Mouse (Mus musculus): ENCODE data around the gene Pde4d. TPM values are rescaled to one million over a fixed set of nuclear protein-coding genes. Genes with fewer than 3 reads are reported as not detected.

The Pde4d gene
- polyA plus RNA-seq, 1 experiment from 2014 or later = 14.6 TPM

- Histone ChIP-seq H3K27me3 (ENCODE audit: control insufficient read depth, insufficient read depth, low read length) (no peaks in the 10 kb centered on the region), H3K9ac (replicated peaks; ENCODE audit: low read length) (no peak overlapping the region), H3K4me2 (ENCODE audit: low read depth, low read length) (no peak overlapping the region), H3K4me3 (ENCODE audit: low read depth, low read length) (no peak overlapping the region), H3K36me3 (replicated peaks; ENCODE audit: control insufficient read depth, insufficient read depth, low read depth, low read length) (no peaks in the 10 kb centered on the region), H3K27ac (replicated peaks; ENCODE audit: low read depth, low read length) (no peak overlapping the region), H3K9me3 (replicated peaks; ENCODE audit: control insufficient read depth, low read length) (no peaks in the 10 kb centered on the region), H3K4me1 (ENCODE audit: control insufficient read depth, insufficient read depth, low read length) (no peaks in the 10 kb centered on the region)
- ATAC-seq (replicated peaks; ENCODE audit: insufficient number of reproducible peaks, low FRiP score, low TSS enrichment, low read depth) (no peak), DNase-seq (ENCODE audit: low spot score) (no peak)
- WGBS = 92% methylated on average over 2 of the region's 2 CpGs
These were observed 1161.0 kb downstream of the Pde4d start for GRCm38 (mm10) chr13:109610772-109611171.

GRCm38 (mm10) chr13:109615213-109615784, 1165.6 kb downstream of the Pde4d start:
- DNase-seq (ENCODE audit: low spot score) (no peak), ATAC-seq (replicated peaks; ENCODE audit: insufficient number of reproducible peaks, low FRiP score, low TSS enrichment, low read depth) (no peak)
- Histone ChIP-seq H3K27me3 (ENCODE audit: control insufficient read depth, insufficient read depth, low read length) (no peaks in the 10 kb centered on the region), H3K4me3 (ENCODE audit: low read depth, low read length) (no peak overlapping the region), H3K4me2 (ENCODE audit: low read depth, low read length) (no peak overlapping the region), H3K36me3 (replicated peaks; ENCODE audit: control insufficient read depth, insufficient read depth, low read depth, low read length) (no peaks in the 10 kb centered on the region), H3K4me1 (ENCODE audit: control insufficient read depth, insufficient read depth, low read length) (no peaks in the 10 kb centered on the region), H3K27ac (replicated peaks; ENCODE audit: low read depth, low read length) (no peak overlapping the region), H3K9me3 (replicated peaks; ENCODE audit: control insufficient read depth, low read length) (no peaks in the 10 kb centered on the region), H3K9ac (replicated peaks; ENCODE audit: low read length) (no peak overlapping the region)
- WGBS = 63% methylated on average over 8 of the region's 8 CpGs

GRCm38 (mm10) chr13:109615785-109616281, 1166.1 kb downstream of the Pde4d start:
- 12% methylated on average over 7 of the region's 7 CpGs for WGBS
- H3K4me2 ChIP-seq (ENCODE audit: low read depth, low read length) = no peak overlapping the region
- no peaks in the 10 kb centered on the region for H3K4me1 ChIP-seq (ENCODE audit: control insufficient read depth, insufficient read depth, low read length)
- no peaks in the 10 kb centered on the region for H3K9me3 ChIP-seq (replicated peaks; ENCODE audit: control insufficient read depth, low read length)
- no peak overlapping the region for H3K27ac ChIP-seq (replicated peaks; ENCODE audit: low read depth, low read length)
- H3K4me3 ChIP-seq (ENCODE audit: low read depth, low read length) = no peak overlapping the region
- no peak overlapping the region for H3K9ac ChIP-seq (replicated peaks; ENCODE audit: low read length)
- H3K36me3 ChIP-seq (replicated peaks; ENCODE audit: control insufficient read depth, insufficient read depth, low read depth, low read length) = no peaks in the 10 kb centered on the region
- ATAC-seq (replicated peaks; ENCODE audit: insufficient number of reproducible peaks, low FRiP score, low TSS enrichment, low read depth) (no peak), DNase-seq (ENCODE audit: low spot score) (peak; percentile 78)
- no peaks in the 10 kb centered on the region for H3K27me3 ChIP-seq (ENCODE audit: control insufficient read depth, insufficient read depth, low read length)

- Histone ChIP-seq H3K4me1 (ENCODE audit: control insufficient read depth, insufficient read depth, low read length) (no peaks in the 10 kb centered on the region), H3K9ac (replicated peaks; ENCODE audit: low read length) (no peak overlapping the region), H3K9me3 (replicated peaks; ENCODE audit: control insufficient read depth, low read length) (no peaks in the 10 kb centered on the region), H3K36me3 (replicated peaks; ENCODE audit: control insufficient read depth, insufficient read depth, low read depth, low read length) (no peaks in the 10 kb centered on the region), H3K27ac (replicated peaks; ENCODE audit: low read depth, low read length) (no peak overlapping the region), H3K4me2 (ENCODE audit: low read depth, low read length) (no peak overlapping the region), H3K4me3 (ENCODE audit: low read depth, low read length) (no peak overlapping the region), H3K27me3 (ENCODE audit: control insufficient read depth, insufficient read depth, low read length) (no peaks in the 10 kb centered on the region)
- no peak for ATAC-seq (replicated peaks; ENCODE audit: insufficient number of reproducible peaks, low FRiP score, low TSS enrichment, low read depth)
- 76% methylated on average over 2 of the region's 2 CpGs for WGBS
- no peak for DNase-seq (ENCODE audit: low spot score)
These were observed 1169.5 kb downstream of the Pde4d start for GRCm38 (mm10) chr13:109619158-109619657.

GRCm38 (mm10) chr13:109622207-109622606, 1172.5 kb downstream of the Pde4d start:
- H3K4me1 ChIP-seq (ENCODE audit: control insufficient read depth, insufficient read depth, low read length) = no peaks in the 10 kb centered on the region
- no peak overlapping the region for H3K27ac ChIP-seq (replicated peaks; ENCODE audit: low read depth, low read length)
- no peaks in the 10 kb centered on the region for H3K27me3 ChIP-seq (ENCODE audit: control insufficient read depth, insufficient read depth, low read length)
- no peak overlapping the region for H3K4me2 ChIP-seq (ENCODE audit: low read depth, low read length)
- no peaks in the 10 kb centered on the region for H3K9me3 ChIP-seq (replicated peaks; ENCODE audit: control insufficient read depth, low read length)
- 68% methylated on average over 5 of the region's 5 CpGs for WGBS
- no peaks in the 10 kb centered on the region for H3K36me3 ChIP-seq (replicated peaks; ENCODE audit: control insufficient read depth, insufficient read depth, low read depth, low read length)
- no peak overlapping the region for H3K4me3 ChIP-seq (ENCODE audit: low read depth, low read length)
- H3K9ac ChIP-seq (replicated peaks; ENCODE audit: low read length) = no peak overlapping the region
- no peak for DNase-seq (ENCODE audit: low spot score)
- ATAC-seq (replicated peaks; ENCODE audit: insufficient number of reproducible peaks, low FRiP score, low TSS enrichment, low read depth) = no peak

- no peak overlapping the region for H3K4me3 ChIP-seq (ENCODE audit: low read depth, low read length)
- H3K4me1 ChIP-seq (ENCODE audit: control insufficient read depth, insufficient read depth, low read length) = no peaks in the 10 kb centered on the region
- H3K27me3 ChIP-seq (ENCODE audit: control insufficient read depth, insufficient read depth, low read length) = no peaks in the 10 kb centered on the region
- H3K9me3 ChIP-seq (replicated peaks; ENCODE audit: control insufficient read depth, low read length) = no peaks in the 10 kb centered on the region
- H3K9ac ChIP-seq (replicated peaks; ENCODE audit: low read length) = no peak overlapping the region
- no peak for DNase-seq (ENCODE audit: low spot score)
- H3K36me3 ChIP-seq (replicated peaks; ENCODE audit: control insufficient read depth, insufficient read depth, low read depth, low read length) = no peaks in the 10 kb centered on the region
- no peak for ATAC-seq (replicated peaks; ENCODE audit: insufficient number of reproducible peaks, low FRiP score, low TSS enrichment, low read depth)
- 79% methylated on average over 2 of the region's 2 CpGs for WGBS
- H3K4me2 ChIP-seq (ENCODE audit: low read depth, low read length) = no peak overlapping the region
- H3K27ac ChIP-seq (replicated peaks; ENCODE audit: low read depth, low read length) = no peak overlapping the region
These were observed 1173.5 kb downstream of the Pde4d start for GRCm38 (mm10) chr13:109623201-109623600.

- Histone ChIP-seq H3K9me3 (replicated peaks; ENCODE audit: control insufficient read depth, low read length) (no peaks in the 10 kb centered on the region), H3K27ac (replicated peaks; ENCODE audit: low read depth, low read length) (no peak overlapping the region), H3K4me2 (ENCODE audit: low read depth, low read length) (no peak overlapping the region), H3K27me3 (ENCODE audit: control insufficient read depth, insufficient read depth, low read length) (no peaks in the 10 kb centered on the region), H3K4me3 (ENCODE audit: low read depth, low read length) (no peak overlapping the region), H3K9ac (replicated peaks; ENCODE audit: low read length) (no peak overlapping the region), H3K4me1 (ENCODE audit: control insufficient read depth, insufficient read depth, low read length) (no peaks in the 10 kb centered on the region), H3K36me3 (replicated peaks; ENCODE audit: control insufficient read depth, insufficient read depth, low read depth, low read length) (no peaks in the 10 kb centered on the region)
- 91% methylated on average over 11 of the region's 11 CpGs for WGBS
- ATAC-seq (replicated peaks; ENCODE audit: insufficient number of reproducible peaks, low FRiP score, low TSS enrichment, low read depth) (no peak), DNase-seq (ENCODE audit: low spot score) (no peak)
These were observed 1175.1 kb downstream of the Pde4d start for GRCm38 (mm10) chr13:109624772-109625349.

GRCm38 (mm10) chr13:109625466-109626129, 1175.8 kb downstream of the Pde4d start:
- Histone ChIP-seq H3K27me3 (ENCODE audit: control insufficient read depth, insufficient read depth, low read length) (no peaks in the 10 kb centered on the region), H3K9ac (replicated peaks; ENCODE audit: low read length) (no peak overlapping the region), H3K4me2 (ENCODE audit: low read depth, low read length) (no peak overlapping the region), H3K36me3 (replicated peaks; ENCODE audit: control insufficient read depth, insufficient read depth, low read depth, low read length) (no peaks in the 10 kb centered on the region), H3K9me3 (replicated peaks; ENCODE audit: control insufficient read depth, low read length) (no peaks in the 10 kb centered on the region), H3K4me3 (ENCODE audit: low read depth, low read length) (no peak overlapping the region), H3K27ac (replicated peaks; ENCODE audit: low read depth, low read length) (no peak overlapping the region), H3K4me1 (ENCODE audit: control insufficient read depth, insufficient read depth, low read length) (no peaks in the 10 kb centered on the region)
- 89% methylated on average over 18 of the region's 18 CpGs for WGBS
- no peak for DNase-seq (ENCODE audit: low spot score)
- no peak for ATAC-seq (replicated peaks; ENCODE audit: insufficient number of reproducible peaks, low FRiP score, low TSS enrichment, low read depth)

Measured in embryonic facial prominence, embryonic 11.5 days (tissue).